Mouse (Mus musculus): Measurements from ENCODE around the gene Bcl2. TPM values are rescaled to one million over a fixed set of nuclear protein-coding genes. Genes with fewer than 3 reads are reported as not detected.

The Bcl2 gene
- total and polyA plus RNA-seq, 2 experiments from 2014 or later, result 3.3 to 3.6 TPM

DNA sequence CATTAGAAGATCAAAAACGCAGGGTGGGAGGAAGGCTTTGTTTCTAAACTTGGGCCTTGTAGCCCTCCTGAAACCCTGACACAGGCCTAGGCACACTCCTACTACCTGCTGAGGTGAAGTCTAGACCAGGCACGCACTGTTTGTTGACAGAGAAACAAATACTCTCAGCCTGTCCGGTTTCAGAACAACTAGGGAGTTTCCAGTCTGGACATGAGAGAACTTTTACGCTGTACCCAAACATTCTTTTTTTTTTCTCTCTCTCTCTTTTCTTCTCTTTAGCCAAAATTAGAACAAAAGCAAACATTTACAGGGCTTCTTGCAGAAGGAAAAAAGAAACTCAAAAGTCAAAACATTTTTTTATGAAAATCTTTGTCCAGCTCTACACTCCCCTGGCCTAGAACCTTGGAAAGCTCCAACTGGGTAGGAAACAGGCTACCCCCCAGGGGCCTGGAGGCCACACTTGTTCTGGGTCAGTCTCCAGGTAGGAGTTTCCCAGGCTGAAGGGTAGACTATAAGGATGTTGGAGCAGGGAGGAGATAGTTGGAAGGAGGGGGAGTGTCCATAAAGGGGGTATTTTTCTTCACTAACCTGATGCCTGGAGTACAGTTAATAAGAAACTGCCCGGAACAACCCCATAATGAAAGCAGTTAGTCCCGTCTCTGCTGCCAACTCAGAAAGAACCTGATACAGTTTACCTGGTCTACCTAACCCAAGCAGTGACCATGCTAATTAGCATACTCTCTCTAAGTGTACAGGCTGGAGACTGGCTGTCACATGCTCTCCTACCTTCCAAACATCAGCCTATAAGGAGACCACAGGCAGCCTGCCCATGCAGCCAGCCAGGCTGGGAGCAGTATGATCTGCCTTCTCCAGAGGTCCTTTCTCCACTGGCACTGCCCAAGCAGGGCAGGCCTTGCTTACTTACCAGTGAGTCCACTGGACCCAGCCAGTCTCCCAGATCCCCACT lies 147.7 kb downstream of the Bcl2 start:
- no peak overlapping the region for H3K27ac ChIP-seq (ENCODE audit: low read depth)
- no peak for ATAC-seq (ENCODE audit: insufficient read depth, low read depth)
- H3K4me2 ChIP-seq (ENCODE audit: low read depth, low read length), result no peak overlapping the region

GRCm38 (mm10) chr1:106565238-106565637 lies 148.8 kb downstream of the Bcl2 start:
- ATAC-seq (ENCODE audit: insufficient read depth, low read depth), result no peak

More for the DNA sequence above, 147.7 kb downstream of the Bcl2 start:
- H3K4me1 ChIP-seq (ENCODE audit: control insufficient read depth, insufficient read depth), result peaks cover 4% of the 10 kb centered on the region; the same call in 1 of the 2 replicates
- no peak for TF ChIP-seq EP300 (IDR thresholded peaks at IDR 0.05; ENCODE audit: low read depth)
- TF ChIP-seq CTCF (IDR thresholded peaks at IDR 0.05; ENCODE audit: low read depth), result no peak
- H3K27me3 ChIP-seq (ENCODE audit: control insufficient read depth, insufficient read depth, low read length), result no peaks in the 10 kb centered on the region
- no peak overlapping the region for H3K9ac ChIP-seq (replicated peaks; ENCODE audit: low read depth, low read length)
- H3K9me3 ChIP-seq (replicated peaks; ENCODE audit: control insufficient read depth, low read length), result no peaks in the 10 kb centered on the region
- H3K36me3 ChIP-seq (replicated peaks; ENCODE audit: control insufficient read depth, insufficient read depth, low read length), result no peaks in the 10 kb centered on the region
- no peak overlapping the region for H3K4me3 ChIP-seq (ENCODE audit: low read depth, low read length)
- 84% methylated on average over 6 of the region's 6 CpGs for WGBS
- DNase-seq (ENCODE audit: low spot score), result no peak

DNA sequence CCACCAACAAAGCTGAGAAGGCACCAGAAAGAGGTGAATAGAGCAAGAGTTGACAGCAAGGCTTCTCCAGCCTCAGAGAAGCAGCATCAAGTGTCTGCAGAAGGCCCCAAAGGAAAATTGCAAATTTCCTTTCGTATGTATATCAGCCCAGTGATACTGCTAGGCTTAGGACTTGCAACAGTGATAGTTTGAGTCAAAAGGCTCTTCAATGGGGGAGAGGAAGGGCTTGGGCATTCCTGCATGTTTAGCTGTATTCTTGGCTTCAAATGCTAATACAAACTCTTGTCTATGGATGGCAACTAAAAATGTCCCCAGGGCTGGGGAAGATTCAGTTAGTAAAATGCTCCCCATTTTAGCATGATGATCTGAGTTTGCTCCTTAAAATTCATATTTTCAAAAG lies 149.6 kb downstream of the Bcl2 start:
- no peaks in the 10 kb centered on the region for H3K9me3 ChIP-seq (replicated peaks; ENCODE audit: control insufficient read depth, low read length)
- H3K9ac ChIP-seq (replicated peaks; ENCODE audit: low read depth, low read length), result no peak overlapping the region
- H3K4me3 ChIP-seq (ENCODE audit: low read depth, low read length), result no peak overlapping the region
- H3K27ac ChIP-seq (ENCODE audit: low read depth), result no peak overlapping the region
- DNase-seq (ENCODE audit: low spot score) (no peak), ATAC-seq (ENCODE audit: insufficient read depth, low read depth) (no peak)
- no peaks in the 10 kb centered on the region for H3K36me3 ChIP-seq (replicated peaks; ENCODE audit: control insufficient read depth, insufficient read depth, low read length)
- H3K27me3 ChIP-seq (ENCODE audit: control insufficient read depth, insufficient read depth, low read length), result no peaks in the 10 kb centered on the region
- no peak overlapping the region for H3K4me2 ChIP-seq (ENCODE audit: low read depth, low read length)
- peaks cover 10% of the 10 kb centered on the region for H3K4me1 ChIP-seq (ENCODE audit: control insufficient read depth, insufficient read depth)
- TF ChIP-seq EP300 (IDR thresholded peaks at IDR 0.05; ENCODE audit: low read depth), result no peak
- no peak for TF ChIP-seq CTCF (IDR thresholded peaks at IDR 0.05; ENCODE audit: low read depth)
- WGBS, result 73% methylated on average over 1 of the region's 1 CpGs

More at GRCm38 (mm10) chr1:106565238-106565637, 148.8 kb downstream of the Bcl2 start:
- H3K4me3 ChIP-seq (ENCODE audit: low read depth, low read length), result no peak overlapping the region
- TF ChIP-seq EP300 (IDR thresholded peaks at IDR 0.05; ENCODE audit: low read depth), result no peak
- no peak for TF ChIP-seq CTCF (IDR thresholded peaks at IDR 0.05; ENCODE audit: low read depth)
- H3K4me2 ChIP-seq (ENCODE audit: low read depth, low read length), result no peak overlapping the region
- H3K27me3 ChIP-seq (ENCODE audit: control insufficient read depth, insufficient read depth, low read length), result no peaks in the 10 kb centered on the region
- peaks cover 5% of the 10 kb centered on the region for H3K4me1 ChIP-seq (ENCODE audit: control insufficient read depth, insufficient read depth)
- H3K36me3 ChIP-seq (replicated peaks; ENCODE audit: control insufficient read depth, insufficient read depth, low read length), result no peaks in the 10 kb centered on the region
- DNase-seq (ENCODE audit: low spot score), result no peak
- H3K9ac ChIP-seq (replicated peaks; ENCODE audit: low read depth, low read length), result no peak overlapping the region
- no peaks in the 10 kb centered on the region for H3K9me3 ChIP-seq (replicated peaks; ENCODE audit: control insufficient read depth, low read length)
- no peak overlapping the region for H3K27ac ChIP-seq (ENCODE audit: low read depth)
- 92% methylated on average over 4 of the region's 4 CpGs for WGBS

GRCm38 (mm10) chr1:106562751-106563150 lies 151.3 kb downstream of the Bcl2 start:
- no peak overlapping the region for H3K9ac ChIP-seq (replicated peaks; ENCODE audit: low read depth, low read length)
- no peaks in the 10 kb centered on the region for H3K9me3 ChIP-seq (replicated peaks; ENCODE audit: control insufficient read depth, low read length)
- no peak overlapping the region for H3K27ac ChIP-seq (ENCODE audit: low read depth)
- no peak for DNase-seq (ENCODE audit: low spot score)
- H3K4me3 ChIP-seq (ENCODE audit: low read depth, low read length), result no peak overlapping the region
- ATAC-seq (ENCODE audit: insufficient read depth, low read depth), result no peak
- H3K36me3 ChIP-seq (replicated peaks; ENCODE audit: control insufficient read depth, insufficient read depth, low read length), result no peaks in the 10 kb centered on the region
- H3K4me2 ChIP-seq (ENCODE audit: low read depth, low read length), result no peak overlapping the region
- no peaks in the 10 kb centered on the region for H3K27me3 ChIP-seq (ENCODE audit: control insufficient read depth, insufficient read depth, low read length)
- TF ChIP-seq EP300 (IDR thresholded peaks at IDR 0.05; ENCODE audit: low read depth) (no peak), CTCF (IDR thresholded peaks at IDR 0.05; ENCODE audit: low read depth) (no peak)
- peaks cover 10% of the 10 kb centered on the region for H3K4me1 ChIP-seq (ENCODE audit: control insufficient read depth, insufficient read depth)
- 93% methylated on average over 3 of the region's 3 CpGs for WGBS

DNA sequence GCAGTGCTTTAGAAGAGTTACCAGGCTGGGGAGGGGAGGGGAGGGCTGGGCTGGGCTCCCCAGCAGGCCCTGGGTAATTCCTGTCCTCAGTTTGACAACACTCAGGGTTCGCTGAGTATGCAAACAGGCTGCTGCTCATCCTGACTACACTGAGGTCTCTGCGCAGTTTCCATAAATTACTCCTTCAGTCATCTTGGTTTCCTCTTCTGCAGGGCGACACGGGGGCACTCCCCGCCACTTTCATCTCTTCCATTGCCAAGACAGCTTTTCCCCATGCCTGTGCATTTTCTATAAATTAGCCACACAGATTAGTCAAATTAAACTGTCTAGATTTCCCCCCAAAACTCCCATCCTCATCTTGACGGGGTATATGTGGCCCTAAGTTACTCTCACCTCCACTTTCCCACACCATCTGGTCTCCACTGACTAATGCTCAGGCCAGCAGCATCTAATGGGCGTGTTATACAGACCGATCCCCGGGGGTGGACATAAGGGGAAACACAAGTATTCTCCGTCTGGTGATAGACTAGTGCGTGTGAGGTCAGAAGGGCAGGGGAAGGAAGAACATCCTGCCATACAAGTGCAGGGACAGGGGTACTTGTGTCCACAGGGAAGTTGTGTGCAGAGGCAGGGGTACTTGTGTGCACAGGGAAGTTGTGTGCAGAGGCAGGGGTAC lies 152.9 kb downstream of the Bcl2 start:
- Histone ChIP-seq H3K4me2 (ENCODE audit: low read depth, low read length) (no peak overlapping the region), H3K9ac (replicated peaks; ENCODE audit: low read depth, low read length) (no peak overlapping the region), H3K36me3 (replicated peaks; ENCODE audit: control insufficient read depth, insufficient read depth, low read length) (no peaks in the 10 kb centered on the region), H3K9me3 (replicated peaks; ENCODE audit: control insufficient read depth, low read length) (no peaks in the 10 kb centered on the region), H3K4me3 (ENCODE audit: low read depth, low read length) (no peak overlapping the region), H3K27ac (ENCODE audit: low read depth) (no peak overlapping the region), H3K27me3 (ENCODE audit: control insufficient read depth, insufficient read depth, low read length) (no peaks in the 10 kb centered on the region), H3K4me1 (ENCODE audit: control insufficient read depth, insufficient read depth) (peaks cover 6% of the 10 kb centered on the region)
- DNase-seq (ENCODE audit: low spot score), result no peak
- TF ChIP-seq EP300 (IDR thresholded peaks at IDR 0.05; ENCODE audit: low read depth) (no peak), CTCF (IDR thresholded peaks at IDR 0.05; ENCODE audit: low read depth) (no peak)
- 57% methylated on average over 11 of the region's 11 CpGs for WGBS
- ATAC-seq (ENCODE audit: insufficient read depth, low read depth), result no peak

All from heart, postnatal 0 days (tissue).